Mouse (Mus musculus) embryonic facial prominence, embryonic 12.5 days (tissue): ENCODE results near the gene Mgat1. TPM values are rescaled to one million over a fixed set of nuclear protein-coding genes. Genes with fewer than 3 reads are reported as not detected.
"Not testable (repeated sequence)": the region's sequence is repeated elsewhere in the genome, so short reads cannot be mapped to it uniquely, and the experiment has no call there.

Experiments
- ATAC-seq: fragments of 200-750 bp; cut with Nextera tagmentation; 2 replicates; pipeline ENCODE4 v1.8.0; 2017; ENCODE audit not compliant: insufficient number of reproducible peaks, insufficient read depth, low FRiP score, low TSS enrichment
- H3K27ac ChIP-seq: fragments of 300-500 bp; sonication (generic); 2 replicates; pipeline ENCODE4 v1.5.1; 2016; ENCODE audit warnings: mild to moderate bottlenecking
- H3K27me3 ChIP-seq: fragments of 300-500 bp; sonication (generic); 2 replicates; pipeline ENCODE4 v1.6.1; 2016; ENCODE audit warnings: mild to moderate bottlenecking, moderate library complexity
- H3K36me3 ChIP-seq: fragments of 300-500 bp; sonication (generic); 2 replicates; pipeline ENCODE4 v1.6.1; 2016; ENCODE audit warnings: mild to moderate bottlenecking
- H3K4me1 ChIP-seq: fragments of 300-500 bp; sonication (generic); 2 replicates; pipeline ENCODE4 v1.6.1; 2016
- H3K4me2 ChIP-seq: fragments of 300-500 bp; sonication (generic); replicated peaks from 2 replicates; pipeline ENCODE4 v1.6.1; 2016; ENCODE audit warnings: mild to moderate bottlenecking, moderate library complexity
- H3K4me3 ChIP-seq: fragments of 300-500 bp; sonication (generic); 2 replicates; pipeline ENCODE4 v1.5.1; 2016; ENCODE audit warnings: mild to moderate bottlenecking
- H3K9ac ChIP-seq: fragments of 300-500 bp; sonication (generic); 2 replicates; pipeline ENCODE4 v1.6.1; 2016; ENCODE audit warnings: mild to moderate bottlenecking, moderate library complexity
- H3K9me3 ChIP-seq: fragments of 300-500 bp; sonication (generic); 2 replicates; pipeline ENCODE4 v1.6.1; 2016; ENCODE audit warnings: mild to moderate bottlenecking, moderate library complexity
- WGBS: fragments of 180-500 bp; shearing (Covaris S2); methylation state at CpG from one replicate; pipeline ENCODE4 v1.1.7; 2016; 5-methylcytosine and 5-hydroxymethylcytosine counted together
- polyA plus RNA-seq: library from polyadenylated mRNA; unstranded; fragments of >200 nt; fragmentation: Nextera tagmentation; extraction: Ambion mirVana; gene quantifications from 2 replicates; pipeline ENCODE4 v1.2.1, GENCODE M21; 2016

Mgat1 gene
- polyA plus RNA-seq = 46.6 and 49.9 TPM in 2 replicates

DNA sequence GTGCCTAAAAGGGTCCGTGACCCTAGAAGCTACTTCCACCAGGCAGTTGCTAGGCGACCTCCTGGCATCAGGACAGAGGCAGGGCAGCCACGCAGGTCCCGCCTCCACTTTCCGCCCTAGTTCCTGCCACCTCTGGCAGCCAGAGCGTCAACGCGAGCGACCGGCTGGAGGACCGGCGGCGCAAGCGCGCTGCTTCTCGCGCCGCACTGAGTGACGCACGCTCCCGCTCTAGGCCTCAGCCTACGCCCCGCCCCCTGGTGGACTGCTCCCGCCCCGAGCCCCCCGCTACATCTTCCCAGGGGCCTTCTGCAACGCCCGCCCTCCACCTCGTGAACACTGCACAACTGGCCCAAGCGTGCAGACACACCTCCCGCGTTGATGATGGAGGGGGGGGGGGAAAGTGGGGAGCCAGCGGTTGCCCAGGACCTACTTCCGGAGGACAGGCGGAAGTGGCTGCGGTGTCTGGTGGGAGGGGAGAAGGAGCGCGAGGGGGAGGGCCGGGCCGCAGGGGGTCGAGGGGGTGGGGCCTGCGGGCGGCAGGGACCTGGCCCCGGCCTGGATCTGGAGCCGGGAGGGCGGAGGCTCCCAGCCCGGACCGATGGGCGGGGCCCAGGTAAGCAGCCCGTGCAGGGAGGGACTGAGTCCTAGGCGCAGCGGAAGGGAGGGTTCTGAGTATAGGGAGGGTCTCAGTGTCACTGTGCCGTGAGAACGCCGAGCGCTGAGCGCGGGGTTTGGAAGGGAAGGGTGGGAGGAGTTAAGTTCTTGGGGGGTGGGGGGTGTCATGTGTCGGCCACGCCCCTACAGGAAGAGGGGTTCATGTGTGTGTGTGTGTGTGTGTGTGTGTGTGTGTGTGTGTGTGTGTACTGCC lies at the start of gene Mgat1:
Gene Mgat1 (plus strand): TSS at position 465 of the 868 bp plus-strand sequence.
- peak; percentile 95 for ATAC-seq
- H3K4me1 ChIP-seq = peaks cover 24% of the 10 kb centered on the region
- peak within 1 kb of the TSS; percentile 61 for H3K4me2 ChIP-seq
- H3K4me3 ChIP-seq = peak within 1 kb of the TSS; percentile 43
- peak within 1 kb of the TSS; percentile 47 for H3K9ac ChIP-seq
- peak within 1 kb of the TSS; percentile 93 for H3K27ac ChIP-seq
- under 1% methylated on average over 59 of the region's 60 CpGs for WGBS
- H3K27me3 ChIP-seq = no peaks in the 10 kb centered on the region
- H3K36me3 ChIP-seq = no peaks in the 10 kb centered on the region
- H3K9me3 ChIP-seq = no peaks in the 10 kb centered on the region

DNA sequence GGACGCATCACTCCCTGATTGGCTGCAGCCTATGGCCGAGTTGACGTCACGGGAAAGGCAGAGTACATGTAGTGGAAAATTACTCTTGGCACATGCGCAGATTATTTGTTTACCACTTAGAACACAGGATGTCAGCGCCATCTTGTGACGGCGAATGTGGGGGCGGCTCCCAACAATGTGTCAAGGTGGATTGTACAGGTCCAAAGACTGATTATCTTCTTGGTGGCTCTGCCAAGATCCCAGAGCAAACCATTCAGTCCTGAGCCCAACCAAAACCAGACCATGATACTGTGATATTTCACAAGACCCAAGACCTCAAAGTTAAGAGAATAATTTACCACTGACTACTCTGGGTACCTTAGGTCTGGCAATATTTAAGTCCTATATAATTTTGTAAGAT lies 49.2 kb upstream of the Mgat1 start:
- not testable (repeated sequence) for H3K4me2 ChIP-seq, H3K36me3 ChIP-seq, H3K27ac ChIP-seq, ATAC-seq, H3K27me3 ChIP-seq, H3K9ac ChIP-seq, H3K4me3 ChIP-seq, H3K9me3 ChIP-seq, H3K4me1 ChIP-seq
- 97% methylated on average over 9 of the region's 9 CpGs for WGBS

DNA sequence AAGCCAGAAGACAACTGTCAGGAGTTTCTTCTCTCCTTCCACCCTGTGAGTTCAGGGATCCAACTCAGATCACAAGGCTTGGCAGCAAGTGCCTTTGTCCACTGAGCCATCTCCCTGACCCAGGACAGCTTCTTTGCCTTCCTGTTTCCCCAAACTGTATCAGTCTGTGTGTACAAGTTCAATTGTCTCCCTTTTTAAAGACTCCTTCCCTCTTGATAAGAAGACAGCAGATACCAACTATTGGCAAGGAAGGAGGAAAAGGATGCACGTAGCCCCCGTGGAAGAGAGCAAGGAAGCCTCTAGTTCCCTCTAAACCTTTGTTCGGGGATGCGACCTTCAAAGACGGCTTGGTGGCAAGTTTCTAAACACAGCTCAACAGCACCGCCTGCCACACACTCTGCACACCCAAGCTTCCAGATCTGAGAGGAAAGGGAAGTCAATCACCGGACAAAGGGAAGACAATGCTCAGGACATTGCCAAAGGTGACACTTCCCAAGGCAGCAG lies 48.1 kb upstream of the Mgat1 start:
- no peak overlapping the region for H3K4me3 ChIP-seq
- H3K27me3 ChIP-seq = no peaks in the 10 kb centered on the region
- H3K9me3 ChIP-seq = no peaks in the 10 kb centered on the region
- H3K9ac ChIP-seq = no peak overlapping the region
- no peaks in the 10 kb centered on the region for H3K4me1 ChIP-seq
- 91% methylated on average over 7 of the region's 7 CpGs for WGBS
- H3K36me3 ChIP-seq = no peaks in the 10 kb centered on the region
- no peak for ATAC-seq
- H3K27ac ChIP-seq = no peak overlapping the region
- H3K4me2 ChIP-seq = no peak overlapping the region

DNA sequence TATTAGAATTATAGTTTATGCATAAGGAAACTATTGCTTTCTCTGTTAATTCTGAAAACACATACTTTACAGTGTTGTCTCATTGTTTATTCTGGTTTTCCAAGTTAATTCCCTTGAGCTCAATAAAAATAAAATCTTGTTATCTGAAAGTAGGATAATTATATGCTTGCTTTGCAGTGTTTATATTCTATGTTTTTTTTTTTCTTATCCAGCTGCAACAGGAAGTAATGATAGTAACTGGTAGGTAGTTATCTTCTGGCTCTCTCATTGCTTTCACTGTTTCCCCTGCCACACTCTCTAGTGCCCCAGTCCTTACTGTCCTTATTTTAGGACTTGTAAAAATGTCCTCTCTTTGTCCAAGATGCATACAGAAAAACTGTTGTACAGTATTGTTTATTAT lies 43.3 kb upstream of the Mgat1 start:
- Histone ChIP-seq H3K36me3 (no peaks in the 10 kb centered on the region), H3K27me3 (no peaks in the 10 kb centered on the region), H3K4me2 (no peak overlapping the region), H3K9ac (no peak overlapping the region), H3K4me3 (no peak overlapping the region), H3K9me3 (no peaks in the 10 kb centered on the region), H3K4me1 (peaks cover 7% of the 10 kb centered on the region), H3K27ac (no peak overlapping the region)
- no peak for ATAC-seq

DNA sequence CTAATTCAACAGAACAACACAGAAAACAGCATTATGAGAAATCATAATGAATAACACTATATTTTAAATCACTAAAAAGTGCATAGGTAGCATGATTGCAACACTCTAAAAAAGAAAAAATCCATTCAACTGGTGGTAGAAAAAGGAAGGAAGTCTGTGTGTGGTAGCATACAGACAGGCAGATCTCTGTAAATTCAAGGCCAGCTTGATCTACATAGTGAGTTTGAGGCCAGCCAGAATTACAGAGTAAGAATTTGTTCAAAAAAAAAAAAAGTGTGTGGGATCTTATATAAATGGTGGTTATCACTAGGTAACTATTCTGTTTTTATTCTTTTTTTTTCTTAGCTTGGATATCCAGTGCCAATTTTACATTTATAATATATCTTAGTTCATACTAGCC lies 42.8 kb upstream of the Mgat1 start:
- Histone ChIP-seq H3K36me3 (no peaks in the 10 kb centered on the region), H3K9ac (no peak overlapping the region), H3K4me1 (peaks cover 7% of the 10 kb centered on the region), H3K27me3 (no peaks in the 10 kb centered on the region), H3K27ac (no peak overlapping the region), H3K4me3 (no peak overlapping the region), H3K4me2 (no peak overlapping the region), H3K9me3 (no peaks in the 10 kb centered on the region)
- ATAC-seq = no peak

DNA sequence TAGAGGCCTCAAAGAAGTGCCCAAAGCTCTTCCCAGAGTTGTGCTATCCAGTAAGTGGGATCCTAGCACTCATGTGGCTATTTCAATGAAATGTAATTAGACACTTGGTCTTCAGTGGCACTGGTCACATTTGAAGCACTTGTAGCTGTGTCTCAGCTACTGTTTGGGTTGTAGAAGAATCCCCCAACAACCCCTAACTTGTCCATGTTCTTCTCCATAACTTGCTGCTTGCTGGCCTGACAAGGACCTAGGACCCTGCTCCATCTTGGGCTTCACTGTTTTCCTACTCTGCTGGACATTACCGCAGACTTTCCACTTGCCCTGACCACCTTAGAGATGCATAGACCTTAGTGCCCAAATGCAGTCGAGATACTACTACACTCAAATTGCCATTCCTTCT lies 41.9 kb upstream of the Mgat1 start:
- no peak for ATAC-seq
- H3K9ac ChIP-seq = peak overlapping the region; percentile 97; the same call in 1 of the 2 replicates
- 66% methylated on average over 2 of the region's 2 CpGs for WGBS
- H3K9me3 ChIP-seq = no peaks in the 10 kb centered on the region
- H3K4me3 ChIP-seq = peak overlapping the region; percentile 92
- no peaks in the 10 kb centered on the region for H3K27me3 ChIP-seq
- H3K36me3 ChIP-seq = 0 out of 2 replicates have a peak, but pooled peaks cover 4% of the 10 kb centered on the region
- peak overlapping the region; percentile 74 for H3K4me2 ChIP-seq
- H3K27ac ChIP-seq = peak overlapping the region; percentile 99; the same call in 1 of the 2 replicates
- peaks cover 7% of the 10 kb centered on the region for H3K4me1 ChIP-seq

DNA sequence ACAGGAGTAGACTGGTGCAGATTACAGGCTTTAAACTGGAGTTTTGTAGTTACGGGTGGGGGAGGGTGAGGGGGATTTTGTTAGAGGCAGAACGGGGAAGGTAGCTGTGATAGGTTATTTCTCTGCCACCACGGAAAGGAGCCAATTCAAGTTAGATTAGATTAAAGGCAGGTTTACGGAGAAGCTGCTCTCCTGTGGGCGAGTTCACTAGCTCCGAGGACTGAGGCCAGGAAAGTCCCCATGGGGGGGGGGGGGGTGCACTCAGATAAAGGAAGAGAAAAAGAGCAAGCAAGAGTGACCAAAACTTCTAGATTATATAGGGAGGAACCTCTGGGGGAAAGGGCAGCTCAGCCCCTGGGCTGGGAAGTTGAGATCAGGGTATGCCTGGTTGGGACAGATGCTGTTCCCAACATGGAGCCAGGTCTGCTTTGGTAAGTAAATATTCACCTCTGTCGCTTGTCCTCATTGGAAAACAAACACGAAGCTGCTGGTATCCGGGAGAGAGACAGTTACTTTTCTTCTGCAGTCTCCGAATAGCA lies 41.4 kb upstream of the Mgat1 start:
- Histone ChIP-seq H3K36me3 (0 out of 2 replicates have a peak, but pooled peaks cover 4% of the 10 kb centered on the region), H3K27ac (peak overlapping the region; percentile 99), H3K4me1 (peaks cover 7% of the 10 kb centered on the region), H3K4me2 (peak overlapping the region; percentile 74), H3K4me3 (peak overlapping the region; percentile 92), H3K9ac (peak overlapping the region; percentile 97), H3K9me3 (no peaks in the 10 kb centered on the region), H3K27me3 (no peaks in the 10 kb centered on the region)
- ATAC-seq = peak; percentile 1; the same call in 1 of the 2 replicates
- 2% methylated on average over 10 of the region's 10 CpGs for WGBS

DNA sequence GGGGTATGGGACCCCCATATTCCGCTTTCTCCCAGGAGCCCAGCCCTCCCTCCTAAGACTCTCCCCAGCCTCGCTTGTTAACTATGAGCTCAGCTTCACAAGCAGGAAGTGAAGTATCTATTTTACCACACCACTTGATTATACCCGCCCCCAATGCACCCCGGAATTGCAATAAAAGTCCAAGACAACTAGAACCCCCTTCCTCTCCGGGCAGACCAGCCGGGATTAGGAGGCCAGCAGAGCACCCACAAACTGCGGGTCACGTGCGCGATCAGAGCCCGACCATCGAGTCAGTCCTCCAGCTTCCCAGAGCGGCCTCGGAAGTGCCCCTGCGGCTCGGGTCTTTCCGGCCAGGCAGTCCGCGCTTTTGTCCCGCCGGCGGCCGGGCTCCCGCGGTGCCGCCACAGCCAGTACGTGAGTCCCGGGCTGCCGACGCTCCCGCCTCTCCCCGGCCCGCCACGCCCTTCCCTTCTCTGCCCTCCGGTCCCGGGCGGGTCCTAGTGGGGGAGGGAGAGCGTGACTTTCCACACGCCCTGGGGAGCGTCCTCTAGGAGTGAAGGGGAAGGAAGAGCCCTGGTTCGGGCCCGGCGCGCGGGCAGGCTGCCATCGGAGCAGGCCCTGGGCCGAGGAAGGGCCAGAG lies 40.7 kb upstream of the Mgat1 start, which contains the start of gene Zfp62:
Gene Zfp62 (plus strand): TSS at position 164 of the 640 bp plus-strand sequence.
- 0 out of 2 replicates have a peak, but pooled peaks cover 4% of the 10 kb centered on the region for H3K36me3 ChIP-seq
- peak within 1 kb of the TSS; percentile 92 for H3K4me3 ChIP-seq
- peak; percentile 91 for ATAC-seq
- no peaks in the 10 kb centered on the region for H3K9me3 ChIP-seq
- peak within 1 kb of the TSS; percentile 99 for H3K27ac ChIP-seq
- H3K4me2 ChIP-seq = peak within 1 kb of the TSS; percentile 74
- H3K9ac ChIP-seq = peak within 1 kb of the TSS; percentile 97
- under 1% methylated on average over 43 of the region's 47 CpGs for WGBS
- peaks cover 7% of the 10 kb centered on the region for H3K4me1 ChIP-seq
- H3K27me3 ChIP-seq = no peaks in the 10 kb centered on the region

DNA sequence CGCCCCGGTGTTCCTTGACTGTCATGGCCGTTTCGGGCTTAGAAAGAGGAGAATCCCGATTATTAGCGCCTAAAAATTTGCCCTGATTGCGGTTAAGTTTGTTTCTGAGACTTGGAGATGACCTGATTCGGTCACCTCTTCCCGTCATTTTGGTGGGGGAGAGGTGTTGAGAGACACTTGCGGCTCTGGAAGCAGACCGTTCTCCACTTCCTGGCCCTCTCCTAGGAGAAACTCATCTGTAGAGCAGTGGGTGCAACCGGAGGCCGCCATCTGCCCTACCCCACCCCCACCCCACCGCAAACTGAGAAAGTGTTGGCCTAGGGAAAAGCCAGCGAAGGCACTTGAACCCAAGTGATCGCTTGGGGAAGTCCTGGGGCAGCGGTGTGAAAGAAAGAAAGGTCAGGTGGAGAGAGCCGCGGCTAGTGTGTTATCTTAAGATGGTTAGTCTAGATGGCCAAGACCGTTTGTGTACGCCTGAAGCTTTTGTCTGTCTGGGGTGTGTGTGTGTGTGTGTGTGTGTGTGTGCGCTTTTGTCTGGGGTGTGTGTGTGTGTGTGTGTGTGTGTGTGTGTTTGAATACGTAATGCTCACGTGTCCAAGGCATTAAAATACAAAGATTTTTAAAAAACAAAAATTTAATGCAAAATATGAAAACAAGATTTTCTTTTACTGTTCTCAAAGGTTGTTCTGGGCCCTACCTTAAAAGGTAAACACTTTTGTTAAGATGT lies 40.1 kb upstream of the Mgat1 start:
- under 1% methylated on average over 24 of the region's 24 CpGs for WGBS
- Histone ChIP-seq H3K9me3 (no peaks in the 10 kb centered on the region), H3K4me3 (peak overlapping the region; percentile 92), H3K9ac (peak overlapping the region; percentile 97), H3K4me1 (peaks cover 7% of the 10 kb centered on the region), H3K36me3 (0 out of 2 replicates have a peak, but pooled peaks cover 4% of the 10 kb centered on the region), H3K27me3 (no peaks in the 10 kb centered on the region), H3K27ac (peak overlapping the region; percentile 99), H3K4me2 (peak overlapping the region; percentile 74)
- ATAC-seq = peak; percentile 74

DNA sequence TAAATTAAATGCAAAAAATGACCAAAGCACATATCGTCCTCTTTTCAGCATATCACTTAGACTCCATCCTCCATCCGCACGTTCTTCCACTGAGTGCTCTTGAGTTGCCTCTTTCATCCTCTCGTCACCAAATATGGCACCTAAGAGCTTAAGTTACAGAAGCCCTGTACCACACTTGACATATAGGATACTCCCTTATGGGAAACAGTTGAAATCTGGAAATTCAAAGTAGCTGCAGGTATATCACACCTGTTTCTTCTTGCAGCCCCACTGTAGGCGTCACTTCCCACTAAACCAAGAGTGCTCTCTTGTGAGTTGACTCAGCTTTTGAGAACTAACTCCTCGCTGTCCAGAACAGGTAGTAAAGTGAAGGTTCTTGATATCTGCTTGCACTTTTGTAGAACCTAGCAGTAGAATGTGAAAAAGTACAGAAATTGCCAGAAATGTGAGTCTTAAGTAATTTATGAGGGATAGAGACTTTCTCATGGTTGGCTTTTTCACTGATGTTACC lies 38.9 kb upstream of the Mgat1 start:
- no peak for ATAC-seq
- WGBS = 82% methylated on average over 6 of the region's 6 CpGs
- H3K9me3 ChIP-seq = no peaks in the 10 kb centered on the region
- H3K9ac ChIP-seq = no peak overlapping the region
- peaks cover 7% of the 10 kb centered on the region for H3K4me1 ChIP-seq
- H3K4me3 ChIP-seq = no peak overlapping the region
- no peaks in the 10 kb centered on the region for H3K27me3 ChIP-seq
- H3K36me3 ChIP-seq = 0 out of 2 replicates have a peak, but pooled peaks cover 4% of the 10 kb centered on the region
- peak overlapping the region; percentile 74 for H3K4me2 ChIP-seq
- no peak overlapping the region for H3K27ac ChIP-seq

DNA sequence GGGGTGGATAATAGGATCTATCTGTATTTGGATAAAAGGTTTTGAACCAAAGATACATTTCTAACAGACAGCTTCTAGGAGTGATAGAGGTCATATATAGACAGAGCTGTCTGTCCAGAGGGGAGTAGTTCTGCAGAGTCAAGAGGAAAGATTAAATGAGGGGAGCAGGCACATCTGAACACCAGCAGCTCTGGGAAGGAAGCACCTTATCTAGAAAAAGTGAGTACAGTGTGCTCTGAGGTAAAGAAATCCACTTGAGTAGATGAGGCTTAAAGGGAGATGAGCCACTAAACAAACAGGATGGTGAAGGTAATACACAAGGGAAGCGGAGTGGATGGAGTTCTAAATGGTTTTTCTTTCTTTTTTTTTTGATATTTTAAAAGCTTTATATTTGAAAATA lies 36.5 kb upstream of the Mgat1 start:
- H3K27ac ChIP-seq = no peak overlapping the region
- no peaks in the 10 kb centered on the region for H3K27me3 ChIP-seq
- WGBS = 90% methylated on average over 1 of the region's 1 CpGs
- no peaks in the 10 kb centered on the region for H3K9me3 ChIP-seq
- ATAC-seq = no peak
- 0 out of 2 replicates have a peak, but pooled peaks cover 4% of the 10 kb centered on the region for H3K36me3 ChIP-seq
- no peak overlapping the region for H3K4me3 ChIP-seq
- peaks cover 7% of the 10 kb centered on the region for H3K4me1 ChIP-seq
- no peak overlapping the region for H3K9ac ChIP-seq
- no peak overlapping the region for H3K4me2 ChIP-seq
